Mouse (Mus musculus) skeletal muscle tissue, postnatal 0 days (tissue): ENCODE data around the gene Olfr248. TPM values are rescaled to one million over a fixed set of nuclear protein-coding genes. Genes with fewer than 3 reads are reported as not detected.

Experiments used
- polyA plus RNA-seq: library from polyadenylated mRNA; unstranded; fragments of >200 nt; fragmentation: Nextera tagmentation; extraction: Ambion mirVana; gene quantifications from 2 replicates; pipeline ENCODE4 v1.2.1, GENCODE M21; 2015

Olfr248 gene
- polyA plus RNA-seq, result not detected in 2 replicates

GRCm38 (mm10) chr1:174390746-174391145 is at the start of gene Olfr248:
Gene Olfr248 (plus strand): TSS chr1:174391046.

GRCm38 (mm10) chr1:174364882-174365451 is 25.9 kb upstream of the Olfr248 start, which contains the start of gene Olfr417:
Gene Olfr417 (plus strand): TSS chr1:174365122.

GRCm38 (mm10) chr1:174423764-174424163 is 32.9 kb downstream of the Olfr248 start, which contains the start of gene Olfr414:
Gene Olfr414 (plus strand): TSS chr1:174424064.

Other genes starting within 250 kb of the Olfr248 start
- not detected in 2 replicates for gene Olfr420, start 235.4 kb upstream of the Olfr248 start, polyA plus RNA-seq
- 0.05 and 0.09 TPM in 2 replicates for gene Spta1, start 218.3 kb upstream of the Olfr248 start, polyA plus RNA-seq
- gene Olfr419, start 139.0 kb upstream of the Olfr248 start, polyA plus RNA-seq, result not detected in 2 replicates
- not detected in 2 replicates for gene Mptx1, start 60.5 kb upstream of the Olfr248 start, polyA plus RNA-seq
- gene Olfr417, start 25.9 kb upstream of the Olfr248 start, polyA plus RNA-seq, result not detected in 2 replicates
- gene Olfr414, start 33.0 kb downstream of the Olfr248 start, polyA plus RNA-seq, result not detected in 2 replicates
- not detected in 2 replicates for gene Olfr220, start 51.0 kb downstream of the Olfr248 start, polyA plus RNA-seq
- gene Fmn2, start 110.8 kb downstream of the Olfr248 start, polyA plus RNA-seq, result 0.18 TPM in 2 replicates